Mouse (Mus musculus) midbrain, embryonic 14.5 days (tissue): ENCODE data around the gene Raly. TPM values are rescaled to one million over a fixed set of nuclear protein-coding genes. Genes with fewer than 3 reads are reported as not detected.
A peak's percentile ranks its signal among the peaks of the same experiment; 100 is the strongest.

Source experiments
- ATAC-seq: fragments of 200-750 bp; cut with Nextera tagmentation; 2 replicates; pipeline ENCODE4 v1.8.0; 2017; ENCODE audit warnings: moderate number of reproducible peaks, moderate library complexity; ENCODE audit not compliant: low FRiP score, low TSS enrichment
- DNase-seq: peaks from one replicate; pipeline ENCODE4 v3.0.0-alpha.2; 2015
- H3K27ac ChIP-seq: fragments of 300-500 bp; sonication (generic); replicated peaks from 2 replicates; pipeline ENCODE4 v1.5.1; 2014; ENCODE audit warnings: mild to moderate bottlenecking, low read depth, low read length, moderate library complexity
- H3K27me3 ChIP-seq: fragments of 300-500 bp; sonication (generic); 2 replicates; pipeline ENCODE4 v1.6.1; 2014; ENCODE audit warnings: low read length, control low read depth, mixed read lengths; ENCODE audit not compliant: control insufficient read depth, insufficient read depth
- H3K36me3 ChIP-seq: fragments of 300-500 bp; sonication (generic); 2 replicates; pipeline ENCODE4 v1.6.1; 2014; ENCODE audit warnings: low read length, control low read depth; ENCODE audit not compliant: control insufficient read depth, insufficient read depth
- H3K4me1 ChIP-seq: fragments of 300-500 bp; sonication (generic); 2 replicates; pipeline ENCODE4 v1.6.1; 2014; ENCODE audit warnings: mild to moderate bottlenecking, antibody characterized with exemption, low read length, control low read depth; ENCODE audit not compliant: control insufficient read depth, insufficient read depth
- H3K4me2 ChIP-seq: fragments of 300-500 bp; sonication (generic); 2 replicates; pipeline ENCODE4 v1.6.1; 2014; ENCODE audit warnings: mild to moderate bottlenecking, low read length, moderate library complexity
- H3K4me3 ChIP-seq: fragments of 300-500 bp; sonication (generic); replicated peaks from 2 replicates; pipeline ENCODE4 v1.5.1; 2014; ENCODE audit warnings: low read depth, low read length
- H3K9ac ChIP-seq: fragments of 300-500 bp; sonication (generic); replicated peaks from 2 replicates; pipeline ENCODE4 v1.6.1; 2014; ENCODE audit warnings: mild to moderate bottlenecking, low read length, moderate library complexity
- H3K9me3 ChIP-seq: fragments of 300-500 bp; sonication (generic); 2 replicates; pipeline ENCODE4 v1.6.1; 2016; ENCODE audit warnings: low read length, control low read depth, mixed read lengths; ENCODE audit not compliant: control insufficient read depth
- WGBS: fragments of 180-500 bp; shearing (Covaris S2); extraction: QIAGEN DNeasy Blood & Tissue Kit; methylation state at CpG from one replicate; pipeline ENCODE4 v1.1.7; 2014; 5-methylcytosine and 5-hydroxymethylcytosine counted together
- polyA plus RNA-seq: library from polyadenylated mRNA; unstranded; fragments of >200 nt; fragmentation: Nextera tagmentation; extraction: Ambion mirVana; gene quantifications from 2 replicates; pipeline ENCODE4 v1.2.1, GENCODE M21; 2014

Raly gene
- polyA plus RNA-seq, 1 experiment from 2014 or later, result 58.3 TPM

DNA sequence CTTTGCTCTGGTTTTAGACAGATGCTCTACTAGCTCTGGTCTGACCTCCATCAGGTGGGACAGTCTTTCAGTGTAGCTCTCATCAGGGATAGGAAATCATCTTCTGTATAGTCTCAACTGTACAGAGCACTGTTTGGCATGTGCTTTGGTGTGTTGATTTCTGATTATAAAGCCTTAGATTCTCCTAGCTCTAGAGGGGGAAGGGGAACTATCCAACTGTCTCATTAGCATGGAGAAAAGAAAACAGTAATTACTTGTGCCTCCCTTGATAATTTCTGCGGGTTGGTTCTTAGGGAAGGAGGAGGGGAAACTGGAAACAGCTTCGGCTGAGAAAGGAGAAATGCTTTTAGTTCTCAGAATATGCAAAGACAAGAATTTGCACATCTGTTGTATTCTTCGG is 26.2 kb downstream of the Raly start:
- peak; percentile 55 for DNase-seq
- no peaks in the 10 kb centered on the region for H3K27me3 ChIP-seq
- H3K9me3 ChIP-seq, result no peaks in the 10 kb centered on the region
- H3K4me1 ChIP-seq, result peaks cover 16% of the 10 kb centered on the region
- no peak overlapping the region for H3K4me3 ChIP-seq
- 39% methylated on average over 3 of the region's 3 CpGs for WGBS
- H3K27ac ChIP-seq, result peak overlapping the region; percentile 52
- peak overlapping the region; percentile 11 for H3K4me2 ChIP-seq
- ATAC-seq, result no peak
- H3K9ac ChIP-seq, result 0 out of 2 replicates have a peak overlapping the region, but pooled peaks have one; percentile 20
- H3K36me3 ChIP-seq, result no peaks in the 10 kb centered on the region

GRCm38 (mm10) chr2:154817788-154818187 is 26.9 kb downstream of the Raly start:
- Histone ChIP-seq H3K27ac (peak overlapping the region; percentile 52; the same call in 1 of the 2 replicates), H3K4me2 (peak overlapping the region; percentile 11; the same call in 1 of the 2 replicates), H3K27me3 (no peaks in the 10 kb centered on the region), H3K36me3 (no peaks in the 10 kb centered on the region), H3K9ac (0 out of 2 replicates have a peak overlapping the region, but pooled peaks have one; percentile 20), H3K4me1 (peaks cover 16% of the 10 kb centered on the region), H3K9me3 (no peaks in the 10 kb centered on the region), H3K4me3 (no peak overlapping the region)
- DNase-seq (peak; percentile 67), ATAC-seq (no peak)
- 32% methylated on average over 1 of the region's 1 CpGs for WGBS

GRCm38 (mm10) chr2:154818599-154818998 is 27.7 kb downstream of the Raly start:
- no peak for ATAC-seq

GRCm38 (mm10) chr2:154820346-154820745 is 29.4 kb downstream of the Raly start:
- Histone ChIP-seq H3K36me3 (no peaks in the 10 kb centered on the region), H3K4me2 (no peak overlapping the region), H3K27me3 (no peaks in the 10 kb centered on the region), H3K9ac (no peak overlapping the region), H3K27ac (no peak overlapping the region), H3K4me1 (peaks cover 16% of the 10 kb centered on the region), H3K4me3 (no peak overlapping the region), H3K9me3 (no peaks in the 10 kb centered on the region)
- DNase-seq (no peak), ATAC-seq (no peak)
- 92% methylated on average over 1 of the region's 1 CpGs for WGBS

More at GRCm38 (mm10) chr2:154818599-154818998, 27.7 kb downstream of the Raly start:
- WGBS, result 82% methylated on average over 1 of the region's 1 CpGs
- Histone ChIP-seq H3K4me2 (no peak overlapping the region), H3K4me1 (peaks cover 16% of the 10 kb centered on the region), H3K27me3 (no peaks in the 10 kb centered on the region), H3K4me3 (no peak overlapping the region), H3K9me3 (no peaks in the 10 kb centered on the region), H3K27ac (no peak overlapping the region), H3K36me3 (no peaks in the 10 kb centered on the region), H3K9ac (no peak overlapping the region)
- DNase-seq, result no peak

GRCm38 (mm10) chr2:154826054-154826538 is 35.2 kb downstream of the Raly start:
- Histone ChIP-seq H3K4me2 (no peak overlapping the region), H3K27ac (no peak overlapping the region), H3K4me1 (no peaks in the 10 kb centered on the region), H3K36me3 (no peaks in the 10 kb centered on the region), H3K4me3 (no peak overlapping the region), H3K9me3 (no peaks in the 10 kb centered on the region), H3K27me3 (no peaks in the 10 kb centered on the region), H3K9ac (no peak overlapping the region)
- ATAC-seq (no peak), DNase-seq (no peak)
- WGBS, result 85% methylated on average over 1 of the region's 1 CpGs

DNA sequence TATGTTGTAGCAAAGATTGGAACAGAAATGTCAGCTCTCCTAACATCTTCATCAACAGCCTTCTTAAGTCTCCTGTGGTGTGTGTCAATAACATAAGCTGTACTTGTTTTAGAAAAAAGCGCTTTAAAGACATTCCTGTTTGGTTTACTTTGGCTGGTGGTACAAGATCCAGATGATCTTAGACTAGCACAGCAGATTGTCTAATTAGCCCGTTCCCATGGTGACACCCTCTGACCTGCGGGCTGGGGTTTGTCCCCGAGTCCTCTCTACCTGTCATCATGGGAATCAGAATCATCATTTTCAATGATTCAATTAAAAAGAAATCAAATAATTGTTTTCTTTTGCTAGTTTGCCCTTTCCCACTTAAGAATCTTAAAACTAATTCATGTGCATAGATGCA is 36.6 kb downstream of the Raly start:
- H3K27ac ChIP-seq, result no peak overlapping the region
- H3K4me1 ChIP-seq, result peaks cover 3% of the 10 kb centered on the region; the same call in 1 of the 2 replicates
- 76% methylated on average over 4 of the region's 4 CpGs for WGBS
- DNase-seq (no peak), ATAC-seq (no peak)
- H3K4me3 ChIP-seq, result no peak overlapping the region
- H3K9me3 ChIP-seq, result no peaks in the 10 kb centered on the region
- H3K9ac ChIP-seq, result no peak overlapping the region
- H3K36me3 ChIP-seq, result no peaks in the 10 kb centered on the region
- H3K27me3 ChIP-seq, result no peaks in the 10 kb centered on the region
- H3K4me2 ChIP-seq, result no peak overlapping the region

GRCm38 (mm10) chr2:154832471-154832870 is 41.6 kb downstream of the Raly start:
- 44% methylated on average over 4 of the region's 4 CpGs for WGBS
- H3K9ac ChIP-seq, result no peak overlapping the region
- peak overlapping the region; percentile 28; the same call in 1 of the 2 replicates for H3K27ac ChIP-seq

GRCm38 (mm10) chr2:154834149-154834865 is 43.4 kb downstream of the Raly start:
- no peak for ATAC-seq
- H3K27ac ChIP-seq, result no peak overlapping the region
- peaks cover 6% of the 10 kb centered on the region; the same call in 1 of the 2 replicates for H3K9me3 ChIP-seq
- H3K27me3 ChIP-seq, result no peaks in the 10 kb centered on the region
- no peak overlapping the region for H3K9ac ChIP-seq
- H3K4me3 ChIP-seq, result no peak overlapping the region
- WGBS, result 95% methylated on average over 6 of the region's 6 CpGs
- H3K36me3 ChIP-seq, result no peaks in the 10 kb centered on the region
- DNase-seq, result no peak
- no peak overlapping the region for H3K4me2 ChIP-seq
- peaks cover 5% of the 10 kb centered on the region; the same call in 1 of the 2 replicates for H3K4me1 ChIP-seq

More at GRCm38 (mm10) chr2:154832471-154832870, 41.6 kb downstream of the Raly start:
- Histone ChIP-seq H3K4me2 (no peak overlapping the region), H3K36me3 (no peaks in the 10 kb centered on the region), H3K4me1 (peaks cover 5% of the 10 kb centered on the region; the same call in 1 of the 2 replicates), H3K27me3 (no peaks in the 10 kb centered on the region), H3K9me3 (0 out of 2 replicates have a peak, but pooled peaks cover 4% of the 10 kb centered on the region), H3K4me3 (no peak overlapping the region)
- DNase-seq, result peak; percentile 56
- ATAC-seq, result no peak

DNA sequence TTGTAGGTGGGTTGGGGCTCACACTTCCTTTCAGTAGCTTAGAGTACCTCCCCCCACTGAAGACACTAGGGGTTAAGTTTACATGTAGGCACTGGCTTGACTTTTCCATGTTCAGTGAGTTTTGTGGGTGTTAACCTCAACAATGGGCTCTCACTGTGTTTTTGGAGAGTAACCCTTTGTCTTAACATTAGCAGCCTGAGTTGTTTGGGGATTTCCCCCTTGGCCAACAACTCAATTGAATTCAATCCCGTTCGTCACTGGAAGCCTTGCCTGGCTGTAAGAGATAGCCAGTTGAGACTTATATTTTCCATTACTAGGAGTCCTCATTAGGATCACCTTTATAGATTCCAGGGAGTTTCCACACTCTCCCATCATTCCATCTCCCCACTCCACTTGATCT is 45.6 kb downstream of the Raly start:
- Histone ChIP-seq H3K9me3 (peaks cover 19% of the 10 kb centered on the region), H3K4me2 (no peak overlapping the region), H3K9ac (no peak overlapping the region), H3K4me1 (peaks cover 5% of the 10 kb centered on the region; the same call in 1 of the 2 replicates), H3K27ac (no peak overlapping the region), H3K27me3 (no peaks in the 10 kb centered on the region), H3K36me3 (no peaks in the 10 kb centered on the region), H3K4me3 (no peak overlapping the region)
- ATAC-seq (no peak), DNase-seq (no peak)
- 88% methylated on average over 2 of the region's 2 CpGs for WGBS
